Mouse (Mus musculus) hindbrain, embryonic 15.5 days (tissue): ENCODE data around the gene Ube2j1. TPM values are rescaled to one million over a fixed set of nuclear protein-coding genes. Genes with fewer than 3 reads are reported as not detected.

Source experiments
- ATAC-seq: fragments of 200-750 bp; cut with Nextera tagmentation; 2 replicates; pipeline ENCODE4 v1.8.0; 2017; ENCODE audit warnings: low read depth, moderate number of reproducible peaks, moderate TSS enrichment; ENCODE audit not compliant: low FRiP score
- H3K27ac ChIP-seq: fragments of 300-500 bp; sonication (generic); replicated peaks from 2 replicates; pipeline ENCODE4 v1.5.1; 2015; ENCODE audit warnings: mild to moderate bottlenecking, inconsistent platforms
- H3K27me3 ChIP-seq: fragments of 300-500 bp; sonication (generic); 2 replicates; pipeline ENCODE4 v1.6.1; 2015; ENCODE audit warnings: control low read depth, inconsistent platforms
- H3K36me3 ChIP-seq: fragments of 300-500 bp; sonication (generic); 2 replicates; pipeline ENCODE4 v1.6.1; 2015; ENCODE audit warnings: control low read depth, inconsistent platforms
- H3K4me1 ChIP-seq: fragments of 300-500 bp; sonication (generic); replicated peaks from 2 replicates; pipeline ENCODE4 v1.6.1; 2015; ENCODE audit warnings: control low read depth, inconsistent platforms
- H3K4me2 ChIP-seq: fragments of 300-500 bp; sonication (generic); 2 replicates; pipeline ENCODE4 v1.6.1; 2015; ENCODE audit warnings: moderate library complexity, mild to moderate bottlenecking, inconsistent platforms
- H3K4me3 ChIP-seq: fragments of 300-500 bp; sonication (generic); 2 replicates; pipeline ENCODE4 v1.5.1; 2015; ENCODE audit warnings: mild to moderate bottlenecking, inconsistent platforms
- H3K9ac ChIP-seq: fragments of 300-500 bp; sonication (generic); 2 replicates; pipeline ENCODE4 v1.6.1; 2015; ENCODE audit warnings: inconsistent platforms
- H3K9me3 ChIP-seq: fragments of 300-500 bp; sonication (generic); 2 replicates; pipeline ENCODE4 v1.6.1; 2016; ENCODE audit warnings: control low read depth, inconsistent platforms
- WGBS: fragments of 180-500 bp; shearing (Covaris S2); methylation state at CpG from one replicate; pipeline ENCODE4 v1.1.7; 2015; 5-methylcytosine and 5-hydroxymethylcytosine counted together
- polyA plus RNA-seq: library from polyadenylated mRNA; unstranded; fragments of >200 nt; fragmentation: Nextera tagmentation; extraction: Ambion mirVana; gene quantifications from 2 replicates; pipeline ENCODE4 v1.2.1, GENCODE M21; 2015

Gene Ube2j1
- polyA plus RNA-seq, 1 experiment from 2014 or later = 71.3 TPM

- Histone ChIP-seq H3K4me2 (no peak within 1 kb of the TSS), H3K27me3 (no peaks in the 10 kb centered on the region), H3K9me3 (no peaks in the 10 kb centered on the region), H3K9ac (no peak within 1 kb of the TSS), H3K27ac (no peak within 1 kb of the TSS), H3K36me3 (no peaks in the 10 kb centered on the region), H3K4me3 (no peak within 1 kb of the TSS), H3K4me1 (no peaks in the 10 kb centered on the region)
- 93% methylated on average over 4 of the region's 4 CpGs for WGBS
- ATAC-seq = no peak
Measured at GRCm38 (mm10) chr4:33062981-33063380, 31.8 kb downstream of the Ube2j1 start, which contains the start of gene Gabrr2. TSS of gene Gabrr2 (plus strand) at chr4:33062999.

GRCm38 (mm10) chr4:33064986-33065385, 33.8 kb downstream of the Ube2j1 start:
- no peaks in the 10 kb centered on the region for H3K36me3 ChIP-seq
- WGBS = 83% methylated on average over 6 of the region's 6 CpGs
- no peak for ATAC-seq
- no peak overlapping the region for H3K9ac ChIP-seq
- H3K27ac ChIP-seq = no peak overlapping the region
- no peak overlapping the region for H3K4me3 ChIP-seq
- no peaks in the 10 kb centered on the region for H3K9me3 ChIP-seq
- H3K4me2 ChIP-seq = no peak overlapping the region
- H3K27me3 ChIP-seq = no peaks in the 10 kb centered on the region
- no peaks in the 10 kb centered on the region for H3K4me1 ChIP-seq

GRCm38 (mm10) chr4:33066223-33066960, 35.2 kb downstream of the Ube2j1 start:
- WGBS = 71% methylated on average over 14 of the region's 14 CpGs
- no peak overlapping the region for H3K27ac ChIP-seq
- H3K4me1 ChIP-seq = no peaks in the 10 kb centered on the region
- no peak overlapping the region for H3K9ac ChIP-seq
- ATAC-seq = no peak
- H3K4me2 ChIP-seq = no peak overlapping the region
- no peaks in the 10 kb centered on the region for H3K36me3 ChIP-seq
- no peaks in the 10 kb centered on the region for H3K27me3 ChIP-seq
- no peaks in the 10 kb centered on the region for H3K9me3 ChIP-seq
- no peak overlapping the region for H3K4me3 ChIP-seq

GRCm38 (mm10) chr4:33067331-33067730, 36.1 kb downstream of the Ube2j1 start:
- H3K27me3 ChIP-seq = no peaks in the 10 kb centered on the region
- H3K9ac ChIP-seq = no peak overlapping the region
- no peak overlapping the region for H3K4me2 ChIP-seq
- WGBS = 100% methylated on average over 3 of the region's 3 CpGs
- ATAC-seq = no peak
- H3K36me3 ChIP-seq = no peaks in the 10 kb centered on the region
- H3K4me1 ChIP-seq = no peaks in the 10 kb centered on the region
- H3K4me3 ChIP-seq = no peak overlapping the region
- no peak overlapping the region for H3K27ac ChIP-seq
- no peaks in the 10 kb centered on the region for H3K9me3 ChIP-seq

- Histone ChIP-seq H3K4me1 (no peaks in the 10 kb centered on the region), H3K4me2 (no peak overlapping the region), H3K4me3 (no peak overlapping the region), H3K9me3 (no peaks in the 10 kb centered on the region), H3K9ac (no peak overlapping the region), H3K36me3 (no peaks in the 10 kb centered on the region), H3K27me3 (no peaks in the 10 kb centered on the region), H3K27ac (no peak overlapping the region)
- WGBS = 94% methylated on average over 6 of the region's 6 CpGs
- ATAC-seq = no peak
Measured at GRCm38 (mm10) chr4:33067826-33068225, 36.6 kb downstream of the Ube2j1 start.

GRCm38 (mm10) chr4:33068894-33069293, 37.7 kb downstream of the Ube2j1 start:
- 68% methylated on average over 6 of the region's 6 CpGs for WGBS
- no peak overlapping the region for H3K4me2 ChIP-seq
- ATAC-seq = peak; percentile 75

GRCm38 (mm10) chr4:33070326-33070725, 39.1 kb downstream of the Ube2j1 start:
- no peaks in the 10 kb centered on the region for H3K4me1 ChIP-seq
- H3K4me2 ChIP-seq = no peak overlapping the region
- H3K27ac ChIP-seq = no peak overlapping the region
- H3K9me3 ChIP-seq = no peaks in the 10 kb centered on the region
- H3K9ac ChIP-seq = no peak overlapping the region
- no peaks in the 10 kb centered on the region for H3K36me3 ChIP-seq
- 90% methylated on average over 6 of the region's 6 CpGs for WGBS
- ATAC-seq = no peak
- H3K4me3 ChIP-seq = no peak overlapping the region
- no peaks in the 10 kb centered on the region for H3K27me3 ChIP-seq

More at GRCm38 (mm10) chr4:33068894-33069293, 37.7 kb downstream of the Ube2j1 start:
- Histone ChIP-seq H3K4me1 (no peaks in the 10 kb centered on the region), H3K27ac (no peak overlapping the region), H3K27me3 (no peaks in the 10 kb centered on the region), H3K4me3 (no peak overlapping the region), H3K9ac (no peak overlapping the region), H3K9me3 (no peaks in the 10 kb centered on the region), H3K36me3 (no peaks in the 10 kb centered on the region)

- Histone ChIP-seq H3K4me1 (no peaks in the 10 kb centered on the region), H3K9ac (no peak overlapping the region), H3K36me3 (no peaks in the 10 kb centered on the region), H3K4me3 (no peak overlapping the region), H3K4me2 (no peak overlapping the region), H3K27me3 (no peaks in the 10 kb centered on the region), H3K27ac (no peak overlapping the region), H3K9me3 (no peaks in the 10 kb centered on the region)
- WGBS = 94% methylated on average over 6 of the region's 6 CpGs
- no peak for ATAC-seq
Measured at GRCm38 (mm10) chr4:33071337-33071736, 40.1 kb downstream of the Ube2j1 start.

GRCm38 (mm10) chr4:33072526-33073161, 41.4 kb downstream of the Ube2j1 start:
- no peak overlapping the region for H3K4me3 ChIP-seq
- H3K4me2 ChIP-seq = no peak overlapping the region
- no peaks in the 10 kb centered on the region for H3K27me3 ChIP-seq
- no peak for ATAC-seq
- WGBS = 43% methylated on average over 11 of the region's 11 CpGs
- H3K27ac ChIP-seq = no peak overlapping the region
- H3K4me1 ChIP-seq = no peaks in the 10 kb centered on the region
- H3K9me3 ChIP-seq = no peaks in the 10 kb centered on the region
- H3K36me3 ChIP-seq = no peaks in the 10 kb centered on the region
- no peak overlapping the region for H3K9ac ChIP-seq

- Histone ChIP-seq H3K9ac (no peak overlapping the region), H3K9me3 (no peaks in the 10 kb centered on the region), H3K27ac (no peak overlapping the region), H3K27me3 (no peaks in the 10 kb centered on the region), H3K36me3 (no peaks in the 10 kb centered on the region), H3K4me1 (no peaks in the 10 kb centered on the region), H3K4me2 (no peak overlapping the region), H3K4me3 (no peak overlapping the region)
- 86% methylated on average over 4 of the region's 4 CpGs for WGBS
- no peak for ATAC-seq
Measured at GRCm38 (mm10) chr4:33074406-33074805, 43.2 kb downstream of the Ube2j1 start.

GRCm38 (mm10) chr4:33074851-33075250, 43.6 kb downstream of the Ube2j1 start:
- no peak for ATAC-seq
- no peak overlapping the region for H3K4me3 ChIP-seq
- H3K27me3 ChIP-seq = no peaks in the 10 kb centered on the region
- no peak overlapping the region for H3K9ac ChIP-seq
- H3K36me3 ChIP-seq = no peaks in the 10 kb centered on the region
- H3K27ac ChIP-seq = no peak overlapping the region
- no peaks in the 10 kb centered on the region for H3K9me3 ChIP-seq
- no peak overlapping the region for H3K4me2 ChIP-seq
- WGBS = 75% methylated on average over 5 of the region's 5 CpGs
- no peaks in the 10 kb centered on the region for H3K4me1 ChIP-seq

GRCm38 (mm10) chr4:33075776-33076524, 44.7 kb downstream of the Ube2j1 start:
- Histone ChIP-seq H3K4me2 (no peak overlapping the region), H3K9ac (no peak overlapping the region), H3K4me3 (no peak overlapping the region), H3K27ac (no peak overlapping the region), H3K4me1 (no peaks in the 10 kb centered on the region), H3K36me3 (no peaks in the 10 kb centered on the region), H3K27me3 (no peaks in the 10 kb centered on the region), H3K9me3 (no peaks in the 10 kb centered on the region)
- 83% methylated on average over 5 of the region's 5 CpGs for WGBS
- ATAC-seq = no peak
